Mouse (Mus musculus) cerebellum, adult 2 months (tissue): ENCODE measurements at regions not wholly inside any gene's neighbourhood (a gene's known extent, or its start where the extent isn't known, plus 50 kb on each side); places are given as distances from the start of the nearest gene placed in this dataset.

ENCODE experiments used
- CTCF ChIP-seq: fragments of 200-500 bp; IDR thresholded peaks from 2 replicates; pipeline ENCODE4 v1.5.1; 2011; ENCODE audit warnings: low read depth, mild to moderate bottlenecking, control low read depth, low read length, moderate library complexity, borderline replicate concordance; ENCODE audit not compliant: insufficient read depth
- POLR2A ChIP-seq: fragments of 200-500 bp; IDR thresholded peaks from 2 replicates; pipeline ENCODE4 v1.6.1; 2011; ENCODE audit warnings: low read length, control low read depth, borderline replicate concordance; ENCODE audit not compliant: insufficient read depth

DNA sequence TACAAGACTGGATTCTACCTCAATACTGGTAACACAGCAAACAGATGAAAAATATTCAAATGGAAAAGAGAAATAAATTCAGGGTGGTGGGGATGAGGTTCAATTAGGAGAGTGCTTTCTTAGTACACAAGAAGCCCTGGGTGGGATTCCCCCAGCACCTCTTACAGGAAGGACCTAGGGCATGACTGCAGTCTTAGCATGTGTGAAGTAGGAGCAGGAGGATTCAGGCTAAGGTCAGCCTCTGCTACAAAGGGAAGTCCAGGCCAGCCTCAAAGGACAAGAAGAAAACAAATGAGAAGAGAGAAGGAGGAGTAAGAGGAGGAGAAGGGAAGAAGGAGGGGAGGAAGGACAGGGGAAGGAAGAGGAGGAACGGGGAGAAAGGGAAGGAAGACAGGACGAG is 54.8 kb upstream of the Chd2 start:
- no peak for TF ChIP-seq POLR2A
- TF ChIP-seq CTCF: no peak
